Mouse (Mus musculus) bone marrow macrophage, adult 2 months (primary cell): ENCODE results near the gene Pgap2.

Source experiments
- CTCF ChIP-seq: IDR thresholded peaks from 2 replicates; pipeline ENCODE4 v1.5.1; 2012; ENCODE audit warnings: low read depth, mild to moderate bottlenecking, low read length, moderate library complexity
- POLR2A ChIP-seq: IDR thresholded peaks from 2 replicates; pipeline ENCODE4 v1.6.1; 2012; ENCODE audit warnings: mild to moderate bottlenecking, low read depth, low read length, borderline replicate concordance

DNA sequence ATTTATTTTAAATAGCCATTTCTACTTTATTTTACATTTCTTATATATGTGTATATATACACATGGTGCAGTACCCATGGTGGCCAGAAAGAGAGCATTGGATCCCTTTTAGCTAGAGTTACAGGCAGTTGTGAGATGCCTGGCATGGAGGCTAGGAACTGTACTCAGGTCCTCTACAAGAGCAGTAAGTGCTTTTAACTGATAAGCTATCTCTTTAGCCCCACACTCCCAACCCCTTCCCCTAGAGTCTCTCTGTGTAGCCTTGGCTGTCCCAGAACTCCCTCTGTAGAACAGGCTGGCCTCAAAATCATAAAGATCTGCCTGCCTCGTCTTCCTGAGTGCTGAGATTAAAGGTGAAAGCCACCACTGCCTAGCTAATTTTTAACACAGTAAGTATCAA is 4.4 kb upstream of the Pgap2 start:
- TF ChIP-seq CTCF: no peak
- no peak for TF ChIP-seq POLR2A
